Comparison of ENCODE assay signal across 8 mouse cellular contexts in genomic region chr2:179974651-179975471, GRCm38 (mm10). TPM values are rescaled to one million over a fixed set of nuclear protein-coding genes. Genes with fewer than 3 reads are reported as not detected.
DNase-seq lines count a peak whose midpoint lies in the region; ATAC-seq and TF ChIP-seq lines count a peak whose summit lies in the region.

No protein-coding gene starts in this region.

- H3K4me1 ChIP-seq in bone marrow, adult 2 months (ENCODE audit: control insufficient read depth, insufficient read depth, low read length): peaks cover 12% of the 10 kb centered on the region
- H3K4me1 ChIP-seq in forebrain, embryonic 14.5 days (ENCODE audit: control insufficient read depth, insufficient read depth, low read length): peaks cover 31% of the 10 kb centered on the region
- peaks cover 10% of the 10 kb centered on the region; the same call in 1 of the 2 replicates for H3K4me1 ChIP-seq in intestine, postnatal 0 days (replicated peaks; ENCODE audit: control insufficient read depth, insufficient read depth, low read length)
- H3K4me1 ChIP-seq in neural tube, embryonic 13.5 days (replicated peaks): peaks cover 66% of the 10 kb centered on the region

- H3K27ac ChIP-seq in bone marrow, adult 2 months (ENCODE audit: control insufficient read depth, insufficient read depth, low read depth, low read length, poor library complexity): peak overlapping the region; percentile 41; the same call in 1 of the 2 replicates
- no peak overlapping the region for H3K27ac ChIP-seq in forebrain, embryonic 14.5 days (ENCODE audit: low read depth, low read length)
- peak overlapping the region; percentile 35; the same call in 1 of the 2 replicates for H3K27ac ChIP-seq in intestine, postnatal 0 days (ENCODE audit: low read depth, low read length)
- no peak overlapping the region for H3K27ac ChIP-seq in neural tube, embryonic 13.5 days (replicated peaks)

- H3K9me3 ChIP-seq in forebrain, embryonic 14.5 days (replicated peaks; ENCODE audit: control insufficient read depth, low read length): no peaks in the 10 kb centered on the region
- H3K9me3 ChIP-seq in intestine, postnatal 0 days (ENCODE audit: control insufficient read depth): no peaks in the 10 kb centered on the region
- H3K9me3 ChIP-seq in neural tube, embryonic 13.5 days: no peaks in the 10 kb centered on the region

- peak overlapping the region; percentile 100 for H3K4me2 ChIP-seq in forebrain, embryonic 14.5 days (ENCODE audit: low read length)
- H3K4me2 ChIP-seq in intestine, postnatal 0 days (replicated peaks; ENCODE audit: low read depth): peak overlapping the region; percentile 93
- H3K4me2 ChIP-seq in neural tube, embryonic 13.5 days: peak overlapping the region; percentile 99

- TF ChIP-seq POLR2A in bone marrow, adult 2 months (IDR thresholded peaks at IDR 0.05; ENCODE audit: borderline replicate concordance, control insufficient read depth, low read depth, low read length): no peak

- peak; percentile 51 for DNase-seq in adrenal gland, adult 2 months
- no peak for DNase-seq in adrenal gland, adult 8-10 months
- peak; percentile 6 for DNase-seq in forebrain, embryonic 14.5 days (ENCODE audit: low spot score)
- DNase-seq in lung, adult 18-20 months: peak; percentile 41 to 61
- DNase-seq in natural killer cell, adult 2 months (ENCODE audit: low spot score in 2 of 2): no peak

- TF ChIP-seq CTCF in bone marrow, adult 2 months (IDR thresholded peaks at IDR 0.05; ENCODE audit: control insufficient read depth, insufficient read depth, low read length): no peak
- no peak for TF ChIP-seq CTCF in intestine, postnatal 0 days (IDR thresholded peaks at IDR 0.05; ENCODE audit: low read depth)

- no peak for ATAC-seq in forebrain, embryonic 14.5 days
- ATAC-seq in intestine, postnatal 0 days: peak; percentile 18; the same call in 1 of the 2 replicates
- peak; percentile 9; the same call in 1 of the 2 replicates for ATAC-seq in neural tube, embryonic 13.5 days (ENCODE audit: low read depth)

- H3K4me3 ChIP-seq in bone marrow, adult 2 months (replicated peaks; ENCODE audit: control insufficient read depth, low read depth, low read length): peak overlapping the region; percentile 57
- peak overlapping the region; percentile 72 for H3K4me3 ChIP-seq in forebrain, embryonic 14.5 days (ENCODE audit: low read depth, low read length)
- peak overlapping the region; percentile 53 for H3K4me3 ChIP-seq in intestine, postnatal 0 days (ENCODE audit: low read depth, low read length)
- H3K4me3 ChIP-seq in neural tube, embryonic 13.5 days: peak overlapping the region; percentile 86

- no peaks in the 10 kb centered on the region for H3K27me3 ChIP-seq in forebrain, embryonic 14.5 days (replicated peaks; ENCODE audit: control insufficient read depth, insufficient read depth, low read length)
- no peaks in the 10 kb centered on the region for H3K27me3 ChIP-seq in intestine, postnatal 0 days (replicated peaks; ENCODE audit: control insufficient read depth, insufficient read depth, low read length)
- H3K27me3 ChIP-seq in neural tube, embryonic 13.5 days: no peaks in the 10 kb centered on the region

- peak overlapping the region; percentile 79 for H3K9ac ChIP-seq in forebrain, embryonic 14.5 days (ENCODE audit: low read length)
- peak overlapping the region; percentile 50; the same call in 1 of the 2 replicates for H3K9ac ChIP-seq in intestine, postnatal 0 days (ENCODE audit: low read depth, low read length)
- peak overlapping the region; percentile 94 for H3K9ac ChIP-seq in neural tube, embryonic 13.5 days

- no peaks in the 10 kb centered on the region for H3K36me3 ChIP-seq in forebrain, embryonic 14.5 days (ENCODE audit: control insufficient read depth, insufficient read depth, low read length)
- no peaks in the 10 kb centered on the region for H3K36me3 ChIP-seq in intestine, postnatal 0 days (ENCODE audit: control insufficient read depth, insufficient read depth)
- H3K36me3 ChIP-seq in neural tube, embryonic 13.5 days: no peaks in the 10 kb centered on the region

- WGBS in bone marrow, adult 2 months: 4% methylated on average over 45 of the region's 45 CpGs
- 2% methylated on average over 42 of the region's 45 CpGs for WGBS in forebrain, embryonic 14.5 days
- WGBS in intestine, postnatal 0 days: 5% methylated on average over 45 of the region's 45 CpGs
- 2% methylated on average over 43 of the region's 45 CpGs for WGBS in neural tube, embryonic 13.5 days

RNA-seq across cellular contexts. Expression of gene Taf4, which starts 1.6 kb away (rescaled TPM):
- 10 to 100 TPM; 19.3 to 22.5 TPM for total RNA-seq in adrenal gland, adult 2 months (2021)
- polyA plus RNA-seq in adrenal gland, adult 2 months (2012; rRNA removed): 10.3 and 11.5 TPM in 2 replicates
- total RNA-seq in adrenal gland, adult 8-10 months (2022): 10 to 100 TPM; 16.8 to 22.8 (median 19.6) TPM
- polyA plus RNA-seq in bone marrow, adult 2 months (2011; ENCODE audit: insufficient read depth, insufficient read length, low replicate concordance, missing spikeins): 14.0 and 22.9 TPM in 2 replicates
- 4.3 and 5.8 TPM in 2 replicates for polyA plus RNA-seq in forebrain, embryonic 14.5 days (2014; fragmentation: Nextera tagmentation; extraction: Ambion mirVana)
- 2.3 and 3.0 TPM in 2 replicates for polyA plus RNA-seq in intestine, postnatal 0 days (2015; fragmentation: Nextera tagmentation; extraction: Ambion mirVana)
- 3.7 and 4.1 TPM in 2 replicates for polyA plus RNA-seq in neural tube, embryonic 13.5 days (2015; fragmentation: Nextera tagmentation; extraction: Ambion mirVana)

RNA-seq across cellular contexts. Expression of gene Lsm14b, which starts 49.9 kb away (rescaled TPM):
- 10 to 100 TPM; 38.6 to 47.0 TPM for total RNA-seq in adrenal gland, adult 2 months (2021)
- 26.2 and 27.3 TPM in 2 replicates for polyA plus RNA-seq in adrenal gland, adult 2 months (2012; rRNA removed)
- 10 to 100 TPM; 41.8 to 54.8 (median 48.5) TPM for total RNA-seq in adrenal gland, adult 8-10 months (2022)
- 19.9 and 37.9 TPM in 2 replicates for polyA plus RNA-seq in bone marrow, adult 2 months (2011; ENCODE audit: insufficient read depth, insufficient read length, low replicate concordance, missing spikeins)
- polyA plus RNA-seq in forebrain, embryonic 14.5 days (2014; fragmentation: Nextera tagmentation; extraction: Ambion mirVana): 17.9 and 29.1 TPM in 2 replicates
- polyA plus RNA-seq in intestine, postnatal 0 days (2015; fragmentation: Nextera tagmentation; extraction: Ambion mirVana): 3.2 and 3.7 TPM in 2 replicates
- 19.7 and 20.6 TPM in 2 replicates for polyA plus RNA-seq in neural tube, embryonic 13.5 days (2015; fragmentation: Nextera tagmentation; extraction: Ambion mirVana)

Comparison
In these comparisons a context has a peak if more than half of its experiments do, and no peak if none do; other contexts are left out.
1. DNase-seq: peak in adrenal gland, adult 2 months (single experiment), forebrain, embryonic 14.5 days (single experiment) and lung, adult 18-20 months (2 of 2); none in adrenal gland, adult 8-10 months (single experiment) and natural killer cell, adult 2 months (0 of 2).
2. H3K27ac ChIP-seq: peak in bone marrow, adult 2 months (single experiment) and intestine, postnatal 0 days (single experiment); none in forebrain, embryonic 14.5 days (single experiment) and neural tube, embryonic 13.5 days (single experiment).
3. Peak in every context shown above with its lines, with median percentiles within 50 percentile points of each other: H3K4me3 ChIP-seq, H3K4me2 ChIP-seq and H3K9ac ChIP-seq.